Mouse (Mus musculus) embryo, embryonic 11 days (tissue): Measurements from ENCODE around the gene Dennd5b.

Experiments used
- DNase-seq: peaks from one replicate; pipeline ENCODE4 v3.0.0-alpha.2; 2015

Dennd5b gene

GRCm38 (mm10) chr6:149100174-149101075 lies 1.1 kb downstream of the Dennd5b start:
- DNase-seq = peak; percentile 80

DNA sequence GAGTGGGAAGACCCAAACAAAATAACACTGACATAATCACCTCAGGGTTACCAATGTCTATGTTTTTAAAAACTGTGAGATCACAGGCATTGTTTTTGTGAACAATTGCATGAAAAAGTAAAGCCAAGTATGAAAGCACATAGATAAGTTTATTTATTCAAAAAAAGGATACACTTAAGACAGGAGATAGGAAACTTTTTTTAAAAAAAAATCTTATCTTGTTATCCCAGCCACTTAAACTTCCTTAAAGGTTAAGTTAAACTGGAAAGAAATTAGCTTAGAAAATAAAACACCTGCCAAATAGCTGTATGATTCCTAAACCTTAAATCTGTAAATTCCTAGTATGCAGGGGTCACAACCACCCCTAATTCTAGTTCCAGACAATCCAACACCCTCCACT lies 2.5 kb downstream of the Dennd5b start:
- no peak for DNase-seq

DNA sequence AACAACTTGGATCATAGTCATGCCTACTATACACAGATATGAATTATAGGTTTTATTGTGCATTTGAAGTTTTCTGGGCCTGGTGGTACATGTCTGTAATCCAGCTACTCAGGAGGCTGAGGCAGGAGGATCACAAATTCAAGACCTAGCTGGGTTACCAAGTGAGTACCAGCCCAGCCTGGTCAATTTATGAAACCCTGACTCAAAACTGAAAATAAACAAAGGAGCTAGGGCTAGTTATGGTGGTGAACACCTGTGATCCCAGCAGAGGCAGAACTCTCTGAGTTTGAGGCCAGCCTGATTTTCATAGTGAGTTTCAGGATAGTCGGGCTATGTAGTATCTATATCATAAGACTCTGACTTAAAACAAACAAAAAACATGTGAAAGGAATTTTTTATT lies 4.2 kb downstream of the Dennd5b start:
- no peak for DNase-seq

GRCm38 (mm10) chr6:149096233-149096632 lies 5.2 kb downstream of the Dennd5b start:
- no peak for DNase-seq

DNA sequence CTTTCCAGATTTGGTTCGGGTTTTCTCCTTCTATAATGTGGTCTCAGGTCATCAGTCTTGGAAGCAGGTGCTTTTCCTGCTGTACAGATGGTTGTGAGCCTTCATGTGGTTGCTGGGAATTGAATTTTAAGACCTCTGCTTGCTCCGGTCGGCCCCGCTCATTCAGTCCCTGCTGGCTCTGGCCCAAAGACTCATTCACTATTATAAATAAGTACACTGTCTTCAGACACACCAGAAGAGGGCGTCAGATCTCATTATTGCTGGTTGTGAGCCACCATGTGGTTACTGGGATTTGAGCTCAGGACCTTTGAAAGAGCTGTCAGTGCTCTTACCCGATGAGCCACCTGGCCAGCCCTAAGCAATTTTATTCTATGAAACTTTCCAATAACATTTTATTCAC lies 6.1 kb downstream of the Dennd5b start:
- no peak for DNase-seq

GRCm38 (mm10) chr6:149094555-149094954 lies 6.9 kb downstream of the Dennd5b start:
- DNase-seq = no peak

DNA sequence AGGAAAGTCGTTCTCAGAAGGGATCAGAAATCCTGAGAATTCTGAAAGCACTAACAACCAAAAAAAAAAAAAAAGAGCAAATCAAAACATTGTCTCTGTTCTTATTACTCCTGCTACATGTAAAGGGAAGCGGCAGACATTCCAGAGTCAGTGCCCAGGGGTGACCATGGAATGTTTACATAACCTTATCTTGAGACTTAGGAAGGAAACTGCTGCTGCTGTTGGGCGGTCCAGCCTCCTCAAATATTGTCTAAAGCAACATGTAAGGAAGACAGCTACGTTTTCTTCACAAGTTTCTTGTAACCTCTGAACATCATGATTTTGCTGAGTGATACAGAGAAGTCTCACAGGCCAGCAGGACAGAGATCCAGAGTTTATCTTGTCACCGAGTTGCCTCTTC lies 8.0 kb downstream of the Dennd5b start:
- DNase-seq = peak; percentile 61

DNA sequence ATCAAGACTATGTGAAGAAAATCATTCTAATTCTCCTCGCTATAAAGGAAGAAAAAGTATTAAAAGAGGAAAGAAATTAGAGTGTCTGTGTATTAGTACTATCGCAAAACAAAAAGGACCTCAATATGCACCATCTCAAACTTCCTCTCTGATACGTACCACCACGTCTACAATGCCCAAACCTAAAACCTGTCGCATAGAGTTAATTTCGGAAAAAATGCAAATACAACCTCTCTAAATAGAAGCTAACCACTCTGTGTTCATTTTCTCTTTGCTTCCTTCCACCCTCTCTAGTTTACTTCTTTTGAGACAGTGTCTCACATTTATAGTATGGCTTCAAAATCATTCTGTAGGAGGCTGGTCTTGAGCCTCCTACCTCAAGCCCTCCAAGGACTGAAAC lies 9.1 kb downstream of the Dennd5b start:
- DNase-seq = no peak

DNA sequence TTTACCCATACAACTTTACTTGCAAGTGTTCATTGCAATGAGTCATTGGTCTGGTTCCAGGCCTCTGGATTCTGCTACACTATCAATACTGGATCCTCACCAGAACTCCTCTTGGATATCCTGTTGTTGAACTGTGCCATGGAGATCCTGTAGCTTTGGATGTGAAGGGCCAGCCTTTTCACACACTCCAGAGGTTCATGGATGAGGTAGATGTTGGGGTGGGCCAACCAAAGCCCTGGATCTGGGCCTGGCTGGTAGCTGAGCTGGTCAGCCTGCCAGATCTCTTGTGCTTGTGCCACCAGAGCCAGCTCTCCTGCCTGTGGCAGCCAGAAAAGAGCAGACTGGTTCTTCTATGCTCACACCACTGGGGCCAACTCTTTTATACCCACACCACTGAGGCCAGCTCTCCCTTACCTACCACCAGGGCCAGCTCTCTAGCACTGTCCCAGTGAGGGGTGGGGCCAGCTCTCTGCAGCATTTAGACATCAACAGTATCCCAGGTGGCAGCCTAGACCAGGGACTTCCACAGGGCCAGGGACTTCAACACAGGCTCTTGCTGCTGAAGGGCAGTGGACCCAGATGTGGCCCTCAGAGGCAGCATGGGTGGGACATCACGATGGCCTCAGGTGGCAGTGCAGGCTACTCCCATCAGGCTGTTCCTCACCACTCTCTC lies 24.2 kb downstream of the Dennd5b start:
- DNase-seq = no peak

DNA sequence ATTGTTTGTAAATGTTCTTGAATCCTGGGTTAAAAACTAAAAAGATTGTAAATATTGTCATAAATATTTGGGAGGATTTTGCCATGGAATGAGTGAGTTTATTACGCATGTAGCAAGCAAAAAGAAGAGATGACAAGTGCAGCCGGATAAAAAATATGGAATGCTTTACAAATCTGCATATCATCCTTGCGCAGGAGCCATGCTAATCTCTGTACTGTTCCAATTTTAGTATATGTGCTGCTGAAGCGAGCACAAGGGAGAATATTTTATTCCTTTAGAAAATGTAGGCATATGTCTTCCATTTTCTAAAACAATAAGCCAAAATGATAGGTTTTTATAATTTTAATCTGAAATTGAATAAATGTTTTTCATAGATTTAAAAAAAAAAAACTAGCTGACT lies 27.6 kb downstream of the Dennd5b start:
- no peak for DNase-seq

DNA sequence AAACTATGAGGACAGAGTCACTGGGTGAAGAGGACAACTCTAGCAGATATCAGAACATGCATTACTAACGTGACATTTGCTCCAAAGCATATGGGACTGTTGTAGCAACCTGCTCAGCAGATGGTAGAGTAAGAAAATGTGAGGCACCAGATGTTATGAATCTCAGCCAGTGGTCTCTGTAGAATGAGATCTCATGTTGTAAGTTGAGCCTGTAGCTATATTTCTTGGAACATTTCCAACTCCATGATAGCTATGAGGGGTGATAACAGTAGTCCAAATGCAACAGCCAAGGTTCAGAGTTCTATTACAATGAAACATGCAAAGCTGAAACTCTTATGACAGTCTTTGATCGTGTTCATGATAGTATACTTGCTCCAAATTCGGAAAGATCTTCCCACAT lies 28.6 kb downstream of the Dennd5b start:
- peak; percentile 6 for DNase-seq

GRCm38 (mm10) chr6:149070592-149071124 lies 30.8 kb downstream of the Dennd5b start:
- no peak for DNase-seq

GRCm38 (mm10) chr6:149063382-149063781 lies 38.1 kb downstream of the Dennd5b start:
- no peak for DNase-seq

- DNase-seq = no peak
These were observed 40.7 kb downstream of the Dennd5b start for GRCm38 (mm10) chr6:149060670-149061387.

DNA sequence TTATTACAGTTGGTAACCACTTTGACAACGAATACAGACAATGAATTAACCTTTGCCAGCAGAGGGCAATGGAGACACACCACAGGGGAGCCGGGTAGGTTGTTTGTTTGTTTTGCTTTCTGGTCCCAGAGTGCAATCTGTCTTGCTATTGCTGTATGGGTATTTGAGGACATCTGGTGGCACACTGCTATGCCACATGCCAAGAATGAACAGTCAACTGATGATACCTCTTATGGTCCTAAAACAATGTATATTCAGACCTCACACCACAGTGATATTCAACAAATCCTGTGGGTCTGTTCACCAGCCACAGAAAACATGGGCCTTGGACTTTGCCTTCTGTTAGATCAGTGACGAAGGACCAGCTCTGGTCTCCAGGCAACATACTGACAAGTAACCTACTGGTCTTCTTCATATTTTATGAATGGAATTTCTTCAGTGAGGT lies 43.5 kb downstream of the Dennd5b start:
- DNase-seq = peak; percentile 14

GRCm38 (mm10) chr6:149054780-149055179 lies 46.7 kb downstream of the Dennd5b start:
- DNase-seq = no peak

DNA sequence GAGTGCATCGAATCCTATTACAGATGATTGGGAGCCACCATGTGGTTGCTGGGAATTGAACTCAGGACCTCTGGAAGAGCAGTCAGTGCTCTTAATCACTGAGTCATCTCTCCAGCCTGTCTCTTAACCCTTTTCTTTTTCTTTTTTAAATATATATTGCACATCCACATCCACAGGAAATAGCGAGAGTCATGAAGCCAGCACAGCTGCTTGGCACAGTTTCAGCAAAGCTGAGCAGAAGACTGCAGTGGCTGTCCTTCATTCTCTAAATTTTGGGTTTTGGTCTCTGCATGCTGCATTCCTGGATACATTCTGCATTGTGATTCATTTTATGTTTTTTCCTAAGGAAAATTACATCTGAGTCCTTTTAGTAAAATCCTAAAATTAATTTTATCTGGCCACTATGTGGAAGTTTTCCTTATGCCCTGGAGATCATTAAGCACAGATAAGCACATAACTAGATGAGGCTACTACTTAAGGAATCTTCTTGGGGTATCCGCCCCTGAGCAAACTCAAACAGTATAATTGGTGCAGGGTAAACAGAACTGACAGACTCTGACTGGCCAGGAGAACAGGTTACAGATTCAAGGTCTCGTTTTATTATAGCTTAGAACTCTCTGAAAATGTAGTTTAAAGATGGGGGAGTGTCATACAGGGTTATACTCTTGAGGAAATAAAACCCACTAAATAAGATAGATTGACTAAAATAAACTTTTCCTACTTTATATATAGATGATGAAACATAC lies 50.3 kb downstream of the Dennd5b start:
- DNase-seq = no peak

DNA sequence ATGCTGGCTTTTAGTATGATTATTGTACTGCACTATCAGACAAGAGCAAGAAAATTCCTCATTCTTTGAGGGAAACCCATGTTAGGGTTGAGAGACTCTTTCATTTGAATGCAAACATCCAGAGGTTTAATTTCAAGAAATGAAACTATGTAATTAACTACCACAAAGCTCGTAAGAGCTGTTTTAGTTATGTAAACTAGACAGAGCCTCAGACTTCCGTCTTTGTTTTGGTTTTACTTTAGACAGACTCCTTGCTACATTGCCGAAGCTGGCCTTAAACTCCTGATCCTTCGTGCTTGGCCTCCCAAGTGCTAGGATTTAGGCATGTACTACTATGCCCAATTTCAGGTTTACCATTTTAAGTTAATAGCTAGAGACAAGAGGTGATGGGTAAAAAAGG lies 61.4 kb downstream of the Dennd5b start:
- no peak for DNase-seq

GRCm38 (mm10) chr6:149032198-149032597 lies 69.3 kb downstream of the Dennd5b start:
- no peak for DNase-seq

- no peak for DNase-seq
These were observed 70.1 kb downstream of the Dennd5b start for GRCm38 (mm10) chr6:149031377-149031776.

- no peak for DNase-seq
These were observed 83.0 kb downstream of the Dennd5b start for GRCm38 (mm10) chr6:149018431-149018830.

GRCm38 (mm10) chr6:149010766-149011301 lies 90.6 kb downstream of the Dennd5b start:
- DNase-seq = peak; percentile 59
